Mouse (Mus musculus): ENCODE data around the gene Tacr2. TPM values are rescaled to one million over a fixed set of nuclear protein-coding genes. Genes with fewer than 3 reads are reported as not detected.

The Tacr2 gene
- polyA plus RNA-seq, 1 experiment from 2014 or later, result not detected

GRCm38 (mm10) chr10:62306483-62306882 is 54.2 kb downstream of the Tacr2 start:
- no peak overlapping the region for H3K9ac ChIP-seq (ENCODE audit: low read depth, low read length)
- peak; percentile 13; the same call in 1 of the 2 replicates for ATAC-seq
- no peak overlapping the region for H3K27ac ChIP-seq (ENCODE audit: low read depth, low read length)
- no peak overlapping the region for H3K4me3 ChIP-seq (ENCODE audit: low read length)
- 58% methylated on average over 3 of the region's 3 CpGs for WGBS
- H3K4me1 ChIP-seq (ENCODE audit: control insufficient read depth, insufficient read depth, low read depth, low read length), result no peaks in the 10 kb centered on the region
- no peaks in the 10 kb centered on the region for H3K27me3 ChIP-seq (replicated peaks; ENCODE audit: control insufficient read depth, insufficient read depth, low read length)
- H3K4me2 ChIP-seq (ENCODE audit: low read length), result no peak overlapping the region
- H3K9me3 ChIP-seq (ENCODE audit: control insufficient read depth, low read length), result no peaks in the 10 kb centered on the region
- peaks cover 11% of the 10 kb centered on the region; the same call in 1 of the 2 replicates for H3K36me3 ChIP-seq (ENCODE audit: control insufficient read depth, insufficient read depth, low read length)

- H3K9ac ChIP-seq (ENCODE audit: low read depth, low read length), result no peak overlapping the region
- no peak overlapping the region for H3K4me3 ChIP-seq (ENCODE audit: low read length)
- no peak for ATAC-seq
- no peaks in the 10 kb centered on the region for H3K4me1 ChIP-seq (ENCODE audit: control insufficient read depth, insufficient read depth, low read depth, low read length)
- H3K27ac ChIP-seq (ENCODE audit: low read depth, low read length), result no peak overlapping the region
- no peaks in the 10 kb centered on the region for H3K27me3 ChIP-seq (replicated peaks; ENCODE audit: control insufficient read depth, insufficient read depth, low read length)
- peaks cover 4% of the 10 kb centered on the region; the same call in 1 of the 2 replicates for H3K36me3 ChIP-seq (ENCODE audit: control insufficient read depth, insufficient read depth, low read length)
- no peak overlapping the region for H3K4me2 ChIP-seq (ENCODE audit: low read length)
- no peaks in the 10 kb centered on the region for H3K9me3 ChIP-seq (ENCODE audit: control insufficient read depth, low read length)
- WGBS, result 92% methylated on average over 11 of the region's 11 CpGs
These were observed 56.8 kb downstream of the Tacr2 start for GRCm38 (mm10) chr10:62308896-62309491.

- no peak overlapping the region for H3K4me3 ChIP-seq (ENCODE audit: low read length)
- no peak overlapping the region for H3K9ac ChIP-seq (ENCODE audit: low read depth, low read length)
- 92% methylated on average over 5 of the region's 5 CpGs for WGBS
- no peaks in the 10 kb centered on the region for H3K4me1 ChIP-seq (ENCODE audit: control insufficient read depth, insufficient read depth, low read depth, low read length)
- ATAC-seq, result no peak
- no peaks in the 10 kb centered on the region; the same call in 1 of the 2 replicates for H3K36me3 ChIP-seq (ENCODE audit: control insufficient read depth, insufficient read depth, low read length)
- H3K27me3 ChIP-seq (replicated peaks; ENCODE audit: control insufficient read depth, insufficient read depth, low read length), result no peaks in the 10 kb centered on the region
- H3K9me3 ChIP-seq (ENCODE audit: control insufficient read depth, low read length), result no peaks in the 10 kb centered on the region
- no peak overlapping the region for H3K27ac ChIP-seq (ENCODE audit: low read depth, low read length)
- H3K4me2 ChIP-seq (ENCODE audit: low read length), result no peak overlapping the region
These were observed 57.4 kb downstream of the Tacr2 start for GRCm38 (mm10) chr10:62309593-62309992.

GRCm38 (mm10) chr10:62310259-62311039 is 58.2 kb downstream of the Tacr2 start:
- H3K9ac ChIP-seq (ENCODE audit: low read depth, low read length), result no peak overlapping the region
- H3K27me3 ChIP-seq (replicated peaks; ENCODE audit: control insufficient read depth, insufficient read depth, low read length), result no peaks in the 10 kb centered on the region
- H3K4me2 ChIP-seq (ENCODE audit: low read length), result no peak overlapping the region
- H3K4me3 ChIP-seq (ENCODE audit: low read length), result no peak overlapping the region
- no peaks in the 10 kb centered on the region for H3K4me1 ChIP-seq (ENCODE audit: control insufficient read depth, insufficient read depth, low read depth, low read length)
- no peak overlapping the region for H3K27ac ChIP-seq (ENCODE audit: low read depth, low read length)
- no peak for ATAC-seq
- WGBS, result 84% methylated on average over 10 of the region's 10 CpGs
- H3K9me3 ChIP-seq (ENCODE audit: control insufficient read depth, low read length), result no peaks in the 10 kb centered on the region
- H3K36me3 ChIP-seq (ENCODE audit: control insufficient read depth, insufficient read depth, low read length), result no peaks in the 10 kb centered on the region; the same call in 1 of the 2 replicates

- Histone ChIP-seq H3K4me1 (ENCODE audit: control insufficient read depth, insufficient read depth, low read depth, low read length) (no peaks in the 10 kb centered on the region), H3K27ac (ENCODE audit: low read depth, low read length) (no peak overlapping the region), H3K9me3 (ENCODE audit: control insufficient read depth, low read length) (no peaks in the 10 kb centered on the region), H3K4me3 (ENCODE audit: low read length) (no peak overlapping the region), H3K36me3 (ENCODE audit: control insufficient read depth, insufficient read depth, low read length) (no peaks in the 10 kb centered on the region; the same call in 1 of the 2 replicates), H3K27me3 (replicated peaks; ENCODE audit: control insufficient read depth, insufficient read depth, low read length) (no peaks in the 10 kb centered on the region), H3K4me2 (ENCODE audit: low read length) (no peak overlapping the region), H3K9ac (ENCODE audit: low read depth, low read length) (no peak overlapping the region)
- ATAC-seq, result no peak
- WGBS, result 36% methylated on average over 6 of the region's 6 CpGs
These were observed 59.2 kb downstream of the Tacr2 start for GRCm38 (mm10) chr10:62311464-62311863.

GRCm38 (mm10) chr10:62313140-62313539 is 60.9 kb downstream of the Tacr2 start:
- ATAC-seq, result no peak
- no peak overlapping the region for H3K27ac ChIP-seq (ENCODE audit: low read depth, low read length)
- H3K4me2 ChIP-seq (ENCODE audit: low read length), result no peak overlapping the region
- H3K36me3 ChIP-seq (ENCODE audit: control insufficient read depth, insufficient read depth, low read length), result no peaks in the 10 kb centered on the region; the same call in 1 of the 2 replicates
- 76% methylated on average over 7 of the region's 10 CpGs for WGBS
- no peaks in the 10 kb centered on the region for H3K9me3 ChIP-seq (ENCODE audit: control insufficient read depth, low read length)
- no peak overlapping the region for H3K4me3 ChIP-seq (ENCODE audit: low read length)
- H3K27me3 ChIP-seq (replicated peaks; ENCODE audit: control insufficient read depth, insufficient read depth, low read length), result no peaks in the 10 kb centered on the region
- no peak overlapping the region for H3K9ac ChIP-seq (ENCODE audit: low read depth, low read length)
- no peaks in the 10 kb centered on the region for H3K4me1 ChIP-seq (ENCODE audit: control insufficient read depth, insufficient read depth, low read depth, low read length)

- Histone ChIP-seq H3K27me3 (replicated peaks; ENCODE audit: control insufficient read depth, insufficient read depth, low read length) (no peaks in the 10 kb centered on the region), H3K4me1 (ENCODE audit: control insufficient read depth, insufficient read depth, low read depth, low read length) (no peaks in the 10 kb centered on the region), H3K9ac (ENCODE audit: low read depth, low read length) (no peak overlapping the region), H3K4me2 (ENCODE audit: low read length) (no peak overlapping the region), H3K36me3 (ENCODE audit: control insufficient read depth, insufficient read depth, low read length) (no peaks in the 10 kb centered on the region; the same call in 1 of the 2 replicates), H3K9me3 (ENCODE audit: control insufficient read depth, low read length) (no peaks in the 10 kb centered on the region), H3K27ac (ENCODE audit: low read depth, low read length) (no peak overlapping the region), H3K4me3 (ENCODE audit: low read length) (no peak overlapping the region)
- WGBS, result 65% methylated on average over 15 of the region's 15 CpGs
- ATAC-seq, result 0 out of 2 replicates have a peak, but pooled peaks have one; percentile 18
These were observed 61.7 kb downstream of the Tacr2 start for GRCm38 (mm10) chr10:62313885-62314424.
